ENCODE assay signal across 7 mouse cellular contexts in genomic region chr15:103214971-103215907, GRCm38 (mm10). TPM values are rescaled to one million over a fixed set of nuclear protein-coding genes. Genes with fewer than 3 reads are reported as not detected.
DNase-seq lines count a peak whose midpoint lies in the region; ATAC-seq and TF ChIP-seq lines count a peak whose summit lies in the region.

No protein-coding gene starts in this region.

- peak overlapping the region; percentile 62 for H3K4me2 ChIP-seq in embryonic facial prominence, embryonic 14.5 days (ENCODE audit: low read depth, low read length)
- peak overlapping the region; percentile 53 for H3K4me2 ChIP-seq in limb, embryonic 14.5 days (replicated peaks; ENCODE audit: low read depth, low read length, severe bottlenecking)
- peak overlapping the region; percentile 59 for H3K4me2 ChIP-seq in midbrain, embryonic 16.5 days (ENCODE audit: low read length)

- peaks cover 27% of the 10 kb centered on the region for H3K36me3 ChIP-seq in embryonic facial prominence, embryonic 14.5 days (ENCODE audit: control insufficient read depth, insufficient read depth, low read length)
- peaks cover 26% of the 10 kb centered on the region for H3K36me3 ChIP-seq in limb, embryonic 14.5 days (ENCODE audit: control insufficient read depth, insufficient read depth, low read length)
- peaks cover 9% of the 10 kb centered on the region; the same call in 1 of the 2 replicates for H3K36me3 ChIP-seq in midbrain, embryonic 16.5 days (ENCODE audit: control insufficient read depth, insufficient read depth, low read length)
- no peaks in the 10 kb centered on the region; the same call in none of the 2 replicates for H3K36me3 ChIP-seq in spleen, adult 2 months (ENCODE audit: control insufficient read depth, insufficient read depth, low read length)

- 0% methylated on average over 15 of the region's 15 CpGs for WGBS in embryonic facial prominence, embryonic 14.5 days
- WGBS in limb, embryonic 14.5 days, result 0% methylated on average over 15 of the region's 15 CpGs
- 0% methylated on average over 15 of the region's 15 CpGs for WGBS in midbrain, embryonic 16.5 days
- WGBS in spleen, adult 2 months, result 11% methylated on average over 15 of the region's 15 CpGs

- 0 out of 2 replicates have a peak, but pooled peaks have one; percentile 41 for TF ChIP-seq POLR2A in limb, embryonic 14.5 days (IDR thresholded peaks at IDR 0.05; ENCODE audit: borderline replicate concordance, extremely low read depth, insufficient read depth, insufficient read length)
- TF ChIP-seq POLR2A in spleen, adult 2 months (IDR thresholded peaks at IDR 0.05; ENCODE audit: low read depth, low read length), result no peak

- peak overlapping the region; percentile 57 for H3K9ac ChIP-seq in embryonic facial prominence, embryonic 14.5 days (ENCODE audit: low read depth, low read length)
- peak overlapping the region; percentile 51 for H3K9ac ChIP-seq in limb, embryonic 14.5 days (ENCODE audit: low read depth, low read length, severe bottlenecking)
- H3K9ac ChIP-seq in midbrain, embryonic 16.5 days (ENCODE audit: low read depth, low read length), result peak overlapping the region; percentile 59

- no peak for TF ChIP-seq CTCF in spleen, adult 2 months (IDR thresholded peaks at IDR 0.05; ENCODE audit: extremely low read depth, insufficient read depth, insufficient read length, insufficient replicate concordance)

- peak overlapping the region; percentile 41 for H3K4me3 ChIP-seq in embryonic facial prominence, embryonic 14.5 days (ENCODE audit: low read depth, low read length)
- H3K4me3 ChIP-seq in limb, embryonic 14.5 days (replicated peaks; ENCODE audit: low read length), result peak overlapping the region; percentile 41
- peak overlapping the region; percentile 43 for H3K4me3 ChIP-seq in midbrain, embryonic 16.5 days (ENCODE audit: low read depth, low read length)
- H3K4me3 ChIP-seq in spleen, adult 2 months (ENCODE audit: extremely low read depth, insufficient read depth, insufficient read length), result peak overlapping the region; percentile 50

- H3K27ac ChIP-seq in embryonic facial prominence, embryonic 14.5 days (replicated peaks; ENCODE audit: low read depth, low read length), result peak overlapping the region; percentile 95
- H3K27ac ChIP-seq in limb, embryonic 14.5 days (replicated peaks; ENCODE audit: low read depth, low read length), result peak overlapping the region; percentile 87
- peak overlapping the region; percentile 84 for H3K27ac ChIP-seq in midbrain, embryonic 16.5 days (ENCODE audit: low read length)
- peak overlapping the region; percentile 57; the same call in 1 of the 2 replicates for H3K27ac ChIP-seq in spleen, adult 2 months (ENCODE audit: insufficient read depth, low read length)

- peak; percentile 72 to 82 for DNase-seq in adrenal gland, postnatal 4 days (ENCODE audit: low spot score in 2 of 2)
- DNase-seq in embryonic facial prominence, embryonic 14.5 days (ENCODE audit: low spot score), result peak; percentile 98
- peak; percentile 84 to 86 for DNase-seq in heart, adult 9 months (ENCODE audit: low spot score in 2 of 2)
- peak; percentile 87 for DNase-seq in kidney, adult 9 months
- DNase-seq in limb, embryonic 14.5 days (ENCODE audit: low spot score), result peak; percentile 97
- peak; percentile 52 to 62 for DNase-seq in spleen, adult 2 months (ENCODE audit: low read depth in 1 of 2, low spot score in 2 of 2)

- H3K27me3 ChIP-seq in embryonic facial prominence, embryonic 14.5 days (replicated peaks; ENCODE audit: control insufficient read depth, insufficient read depth, low read length), result no peaks in the 10 kb centered on the region
- no peaks in the 10 kb centered on the region for H3K27me3 ChIP-seq in limb, embryonic 14.5 days (ENCODE audit: control insufficient read depth, insufficient read depth, low read length)
- H3K27me3 ChIP-seq in midbrain, embryonic 16.5 days (ENCODE audit: control insufficient read depth, insufficient read depth, low read depth, low read length), result no peaks in the 10 kb centered on the region
- H3K27me3 ChIP-seq in spleen, adult 2 months (ENCODE audit: control insufficient read depth, insufficient read depth, low read length), result no peaks in the 10 kb centered on the region

- peak; percentile 97 for ATAC-seq in embryonic facial prominence, embryonic 14.5 days (ENCODE audit: low read depth)
- peak; percentile 97 for ATAC-seq in limb, embryonic 14.5 days (ENCODE audit: low FRiP score, low read depth)
- peak; percentile 96 for ATAC-seq in midbrain, embryonic 16.5 days

- peaks cover 19% of the 10 kb centered on the region for H3K4me1 ChIP-seq in embryonic facial prominence, embryonic 14.5 days (ENCODE audit: control insufficient read depth, insufficient read depth, low read length)
- H3K4me1 ChIP-seq in limb, embryonic 14.5 days (ENCODE audit: control insufficient read depth, insufficient read depth, low read length), result peaks cover 12% of the 10 kb centered on the region
- peaks cover 25% of the 10 kb centered on the region for H3K4me1 ChIP-seq in midbrain, embryonic 16.5 days (ENCODE audit: control insufficient read depth, insufficient read depth, low read length)
- peaks cover 5% of the 10 kb centered on the region; the same call in 1 of the 2 replicates for H3K4me1 ChIP-seq in spleen, adult 2 months (ENCODE audit: control insufficient read depth, insufficient read depth, insufficient read length)

- H3K9me3 ChIP-seq in embryonic facial prominence, embryonic 14.5 days (ENCODE audit: control insufficient read depth, low read length), result no peaks in the 10 kb centered on the region
- no peaks in the 10 kb centered on the region for H3K9me3 ChIP-seq in limb, embryonic 14.5 days (ENCODE audit: control insufficient read depth, low read length)
- no peaks in the 10 kb centered on the region for H3K9me3 ChIP-seq in midbrain, embryonic 16.5 days (replicated peaks; ENCODE audit: control insufficient read depth, low read length, poor library complexity, severe bottlenecking)

RNA-seq across cellular contexts. Expression of gene Cbx5, which starts 24.4 kb away (rescaled TPM):
- total RNA-seq in adrenal gland, postnatal 4 days (2021), result 100 to 1,000 TPM; 111 to 127 TPM
- 112 and 126 TPM in 2 replicates for polyA plus RNA-seq in embryonic facial prominence, embryonic 14.5 days (2014; fragmentation: Nextera tagmentation; extraction: Ambion mirVana)
- polyA plus RNA-seq in limb, embryonic 14.5 days (2012; rRNA removed), result 78.3 and 81.4 TPM in 2 replicates
- 122 and 131 TPM in 2 replicates for polyA plus RNA-seq in limb, embryonic 14.5 days (2014; fragmentation: Nextera tagmentation; extraction: Ambion mirVana)
- polyA plus RNA-seq in midbrain, embryonic 16.5 days (2015; fragmentation: Nextera tagmentation; extraction: Ambion mirVana), result 139 and 151 TPM in 2 replicates
- 6.4 and 6.8 TPM in 2 replicates for polyA plus RNA-seq in spleen, adult 2 months (2012; rRNA removed)

RNA-seq across cellular contexts. Expression of gene Hnrnpa1, which starts 25.0 kb away (rescaled TPM):
- 100 to 1,000 TPM; 404 to 457 TPM for total RNA-seq in adrenal gland, postnatal 4 days (2021)
- polyA plus RNA-seq in embryonic facial prominence, embryonic 14.5 days (2014; fragmentation: Nextera tagmentation; extraction: Ambion mirVana), result 573 and 661 TPM in 2 replicates
- polyA plus RNA-seq in limb, embryonic 14.5 days (2012; rRNA removed), result 830 and 1,175 TPM in 2 replicates
- polyA plus RNA-seq in limb, embryonic 14.5 days (2014; fragmentation: Nextera tagmentation; extraction: Ambion mirVana), result 704 and 769 TPM in 2 replicates
- 630 and 680 TPM in 2 replicates for polyA plus RNA-seq in midbrain, embryonic 16.5 days (2015; fragmentation: Nextera tagmentation; extraction: Ambion mirVana)
- polyA plus RNA-seq in spleen, adult 2 months (2012; rRNA removed), result 62.6 and 65.2 TPM in 2 replicates

RNA-seq across cellular contexts. Expression of gene Nfe2, which starts 43.0 kb away (rescaled TPM):
- total RNA-seq in adrenal gland, postnatal 4 days (2021), result 1 to 10 TPM; 5.8 to 8.9 TPM
- 2.1 and 2.5 TPM in 2 replicates for polyA plus RNA-seq in embryonic facial prominence, embryonic 14.5 days (2014; fragmentation: Nextera tagmentation; extraction: Ambion mirVana)
- 1.5 and 3.4 TPM in 2 replicates for polyA plus RNA-seq in limb, embryonic 14.5 days (2012; rRNA removed)
- polyA plus RNA-seq in limb, embryonic 14.5 days (2014; fragmentation: Nextera tagmentation; extraction: Ambion mirVana), result 1.5 and 2.4 TPM in 2 replicates
- polyA plus RNA-seq in midbrain, embryonic 16.5 days (2015; fragmentation: Nextera tagmentation; extraction: Ambion mirVana), result 0.52 and 0.68 TPM in 2 replicates
- polyA plus RNA-seq in spleen, adult 2 months (2012; rRNA removed), result 56.5 and 80.1 TPM in 2 replicates

RNA-seq across cellular contexts. Expression of gene Smug1, which starts 48.3 kb away (rescaled TPM):
- total RNA-seq in adrenal gland, postnatal 4 days (2021), result 10 to 100 TPM; 17.7 to 19.0 TPM
- polyA plus RNA-seq in embryonic facial prominence, embryonic 14.5 days (2014; fragmentation: Nextera tagmentation; extraction: Ambion mirVana), result 14.9 and 18.4 TPM in 2 replicates
- 18.6 and 22.4 TPM in 2 replicates for polyA plus RNA-seq in limb, embryonic 14.5 days (2012; rRNA removed)
- 18.2 and 18.9 TPM in 2 replicates for polyA plus RNA-seq in limb, embryonic 14.5 days (2014; fragmentation: Nextera tagmentation; extraction: Ambion mirVana)
- polyA plus RNA-seq in midbrain, embryonic 16.5 days (2015; fragmentation: Nextera tagmentation; extraction: Ambion mirVana), result 24.3 and 25.5 TPM in 2 replicates
- 10.6 and 12.5 TPM in 2 replicates for polyA plus RNA-seq in spleen, adult 2 months (2012; rRNA removed)

RNA-seq across cellular contexts. Expression of gene Copz1, which starts 57.3 kb away (rescaled TPM):
- total RNA-seq in adrenal gland, postnatal 4 days (2021), result 100 to 1,000 TPM; 132 to 140 TPM
- polyA plus RNA-seq in embryonic facial prominence, embryonic 14.5 days (2014; fragmentation: Nextera tagmentation; extraction: Ambion mirVana), result 274 and 289 TPM in 2 replicates
- 200 and 228 TPM in 2 replicates for polyA plus RNA-seq in limb, embryonic 14.5 days (2012; rRNA removed)
- polyA plus RNA-seq in limb, embryonic 14.5 days (2014; fragmentation: Nextera tagmentation; extraction: Ambion mirVana), result 292 and 298 TPM in 2 replicates
- polyA plus RNA-seq in midbrain, embryonic 16.5 days (2015; fragmentation: Nextera tagmentation; extraction: Ambion mirVana), result 200 and 205 TPM in 2 replicates
- 43.2 and 46.8 TPM in 2 replicates for polyA plus RNA-seq in spleen, adult 2 months (2012; rRNA removed)

Comparison
In these comparisons a context has a peak if more than half of its experiments do, and no peak if none do; other contexts are left out.
1. Peak in every context shown above with its lines: DNase-seq, ATAC-seq, H3K4me3 ChIP-seq and H3K27ac ChIP-seq.
2. RNA of gene Cbx5, which starts 24.4 kb away (polyA plus RNA-seq): 139 to 151 TPM in midbrain, embryonic 16.5 days, 78.3 to 131 TPM in limb, embryonic 14.5 days and 112 to 126 TPM in embryonic facial prominence, embryonic 14.5 days; 6.4 to 6.8 TPM in spleen, adult 2 months; every median in the first group is over 10 times any median in the second.
3. RNA of gene Nfe2, which starts 43.0 kb away (polyA plus RNA-seq): 56.5 to 80.1 TPM in spleen, adult 2 months; 2.1 to 2.5 TPM in embryonic facial prominence, embryonic 14.5 days, 1.5 to 3.4 TPM in limb, embryonic 14.5 days and 0.52 to 0.68 TPM in midbrain, embryonic 16.5 days; every median in the first group is over 10 times any median in the second.